Mouse (Mus musculus): ENCODE results near the gene CN725425. TPM values are rescaled to one million over a fixed set of nuclear protein-coding genes. Genes with fewer than 3 reads are reported as not detected.

Gene CN725425
- polyA plus RNA-seq, 1 experiment, result not detected

GRCm38 (mm10) chr15:91255308-91255707 lies 56.0 kb downstream of the CN725425 start:
- Histone ChIP-seq H3K4me1 (ENCODE audit: control insufficient read depth) (peaks cover 57% of the 10 kb centered on the region), H3K27me3 (ENCODE audit: control insufficient read depth) (no peaks in the 10 kb centered on the region), H3K9me3 (ENCODE audit: control insufficient read depth, low read length) (no peaks in the 10 kb centered on the region), H3K36me3 (ENCODE audit: control insufficient read depth) (no peaks in the 10 kb centered on the region), H3K4me3 (replicated peaks) (no peak overlapping the region)
- TF ChIP-seq GATA1 (IDR thresholded peaks at IDR 0.05; ENCODE audit: low read length), result no peak
- TF ChIP-seq TAL1 (IDR thresholded peaks at IDR 0.05; ENCODE audit: low read length), result no peak

- TF ChIP-seq GATA1 (IDR thresholded peaks at IDR 0.05; ENCODE audit: low read length), result no peak
- no peak for TF ChIP-seq TAL1 (IDR thresholded peaks at IDR 0.05; ENCODE audit: low read length)
- Histone ChIP-seq H3K27me3 (ENCODE audit: control insufficient read depth) (no peaks in the 10 kb centered on the region), H3K4me1 (ENCODE audit: control insufficient read depth) (peaks cover 57% of the 10 kb centered on the region), H3K36me3 (ENCODE audit: control insufficient read depth) (no peaks in the 10 kb centered on the region), H3K4me3 (replicated peaks) (no peak overlapping the region), H3K9me3 (ENCODE audit: control insufficient read depth, low read length) (no peaks in the 10 kb centered on the region)
Observed at GRCm38 (mm10) chr15:91257140-91257539, 57.8 kb downstream of the CN725425 start.

GRCm38 (mm10) chr15:91260578-91260977 lies 61.3 kb downstream of the CN725425 start:
- no peaks in the 10 kb centered on the region for H3K9me3 ChIP-seq (ENCODE audit: control insufficient read depth, low read length)
- H3K4me1 ChIP-seq (ENCODE audit: control insufficient read depth), result peaks cover 44% of the 10 kb centered on the region
- no peaks in the 10 kb centered on the region for H3K27me3 ChIP-seq (ENCODE audit: control insufficient read depth)
- TF ChIP-seq GATA1 (IDR thresholded peaks at IDR 0.05; ENCODE audit: low read length), result no peak; the same call in 1 of the 2 replicates
- TF ChIP-seq TAL1 (IDR thresholded peaks at IDR 0.05; ENCODE audit: low read length), result no peak
- H3K36me3 ChIP-seq (ENCODE audit: control insufficient read depth), result no peaks in the 10 kb centered on the region
- H3K4me3 ChIP-seq (replicated peaks), result no peak overlapping the region

GRCm38 (mm10) chr15:91263926-91264325 lies 64.6 kb downstream of the CN725425 start:
- no peaks in the 10 kb centered on the region for H3K9me3 ChIP-seq (ENCODE audit: control insufficient read depth, low read length)
- H3K4me3 ChIP-seq (replicated peaks), result no peak overlapping the region
- H3K36me3 ChIP-seq (ENCODE audit: control insufficient read depth), result no peaks in the 10 kb centered on the region
- no peak for TF ChIP-seq TAL1 (IDR thresholded peaks at IDR 0.05; ENCODE audit: low read length)
- no peak for TF ChIP-seq GATA1 (IDR thresholded peaks at IDR 0.05; ENCODE audit: low read length)
- H3K27me3 ChIP-seq (ENCODE audit: control insufficient read depth), result no peaks in the 10 kb centered on the region
- peaks cover 30% of the 10 kb centered on the region for H3K4me1 ChIP-seq (ENCODE audit: control insufficient read depth)

GRCm38 (mm10) chr15:91268532-91268931 lies 69.2 kb downstream of the CN725425 start:
- Histone ChIP-seq H3K36me3 (ENCODE audit: control insufficient read depth) (no peaks in the 10 kb centered on the region), H3K9me3 (ENCODE audit: control insufficient read depth, low read length) (no peaks in the 10 kb centered on the region), H3K4me3 (replicated peaks) (no peak overlapping the region), H3K4me1 (ENCODE audit: control insufficient read depth) (no peaks in the 10 kb centered on the region), H3K27me3 (ENCODE audit: control insufficient read depth) (no peaks in the 10 kb centered on the region)
- TF ChIP-seq TAL1 (IDR thresholded peaks at IDR 0.05; ENCODE audit: low read length), result no peak
- TF ChIP-seq GATA1 (IDR thresholded peaks at IDR 0.05; ENCODE audit: low read length), result no peak

- Histone ChIP-seq H3K27me3 (ENCODE audit: control insufficient read depth) (no peaks in the 10 kb centered on the region), H3K36me3 (ENCODE audit: control insufficient read depth) (no peaks in the 10 kb centered on the region), H3K9me3 (ENCODE audit: control insufficient read depth, low read length) (no peaks in the 10 kb centered on the region), H3K4me3 (replicated peaks) (no peak overlapping the region), H3K4me1 (ENCODE audit: control insufficient read depth) (no peaks in the 10 kb centered on the region)
- no peak for TF ChIP-seq TAL1 (IDR thresholded peaks at IDR 0.05; ENCODE audit: low read length)
Observed at GRCm38 (mm10) chr15:91275961-91276360, 76.7 kb downstream of the CN725425 start.

- no peaks in the 10 kb centered on the region for H3K4me1 ChIP-seq (ENCODE audit: control insufficient read depth)
- H3K27me3 ChIP-seq (ENCODE audit: control insufficient read depth), result no peaks in the 10 kb centered on the region
- H3K36me3 ChIP-seq (ENCODE audit: control insufficient read depth), result no peaks in the 10 kb centered on the region
- TF ChIP-seq TAL1 (IDR thresholded peaks at IDR 0.05; ENCODE audit: low read length) (no peak), GATA1 (IDR thresholded peaks at IDR 0.05; ENCODE audit: low read length) (no peak)
- peaks cover 7% of the 10 kb centered on the region for H3K9me3 ChIP-seq (ENCODE audit: control insufficient read depth, low read length)
- no peak overlapping the region for H3K4me3 ChIP-seq (replicated peaks)
Observed at GRCm38 (mm10) chr15:91279571-91279970, 80.3 kb downstream of the CN725425 start.

GRCm38 (mm10) chr15:91281521-91281920 lies 82.2 kb downstream of the CN725425 start:
- H3K36me3 ChIP-seq (ENCODE audit: control insufficient read depth), result no peaks in the 10 kb centered on the region
- TF ChIP-seq TAL1 (IDR thresholded peaks at IDR 0.05; ENCODE audit: low read length), result no peak
- TF ChIP-seq GATA1 (IDR thresholded peaks at IDR 0.05; ENCODE audit: low read length), result no peak
- H3K9me3 ChIP-seq (ENCODE audit: control insufficient read depth, low read length), result peaks cover 15% of the 10 kb centered on the region
- H3K27me3 ChIP-seq (ENCODE audit: control insufficient read depth), result no peaks in the 10 kb centered on the region
- no peaks in the 10 kb centered on the region for H3K4me1 ChIP-seq (ENCODE audit: control insufficient read depth)
- no peak overlapping the region for H3K4me3 ChIP-seq (replicated peaks)

GRCm38 (mm10) chr15:91282822-91283221 lies 83.5 kb downstream of the CN725425 start:
- Histone ChIP-seq H3K27me3 (ENCODE audit: control insufficient read depth) (no peaks in the 10 kb centered on the region), H3K4me3 (replicated peaks) (no peak overlapping the region), H3K4me1 (ENCODE audit: control insufficient read depth) (no peaks in the 10 kb centered on the region), H3K36me3 (ENCODE audit: control insufficient read depth) (no peaks in the 10 kb centered on the region), H3K9me3 (ENCODE audit: control insufficient read depth, low read length) (peaks cover 26% of the 10 kb centered on the region)
- TF ChIP-seq GATA1 (IDR thresholded peaks at IDR 0.05; ENCODE audit: low read length) (no peak), TAL1 (IDR thresholded peaks at IDR 0.05; ENCODE audit: low read length) (no peak)

GRCm38 (mm10) chr15:91283418-91283817 lies 84.1 kb downstream of the CN725425 start:
- no peaks in the 10 kb centered on the region for H3K27me3 ChIP-seq (ENCODE audit: control insufficient read depth)
- no peak overlapping the region for H3K4me3 ChIP-seq (replicated peaks)
- H3K9me3 ChIP-seq (ENCODE audit: control insufficient read depth, low read length), result peaks cover 30% of the 10 kb centered on the region
- no peaks in the 10 kb centered on the region for H3K4me1 ChIP-seq (ENCODE audit: control insufficient read depth)
- TF ChIP-seq GATA1 (IDR thresholded peaks at IDR 0.05; ENCODE audit: low read length) (no peak), TAL1 (IDR thresholded peaks at IDR 0.05; ENCODE audit: low read length) (no peak)
- H3K36me3 ChIP-seq (ENCODE audit: control insufficient read depth), result no peaks in the 10 kb centered on the region

All from erythroblast, embryonic 14.5 days (primary cell).